Mouse (Mus musculus) T-helper 17 cell (primary cell): ENCODE results near the gene Rps15a.

Experiments
- in situ Hi-C, 2 experiments: fragments of 300-600 bp; cut with MboI, MseI; formaldehyde crosslinking; loops; 1 replicate in 1 of 2; 2 replicates in 1 of 2; pipeline ENCODE4 v1.15.1; 2025; ENCODE audit warnings: high pct_unique_total_duplicates in 2 of 2

Gene Rps15a

GRCm38 (mm10) chr7:118117539-118118210, 1.7 kb upstream of the Rps15a start:
- in situ Hi-C loops: loop anchor here (5.0 to 25.0 kb wide), 2 partner anchors 160 to 595 kb away; partner anchors contain the start of genes Ccp110 (in 1 of the 2) and Gde1 (in 1 of the 2)

- in situ Hi-C loops: loop anchor here (5.0 to 25.0 kb wide), 2 partner anchors 160 to 595 kb away; partner anchors contain the start of genes Ccp110 (in 1 of the 2) and Gde1 (in 1 of the 2)
These were observed 975 bp upstream of the Rps15a start for GRCm38 (mm10) chr7:118116787-118117538.

- in situ Hi-C loops: loop anchor here (5.0 to 25.0 kb wide), 2 partner anchors 162 to 597 kb away; partner anchors contain the start of genes Ccp110 (in 1 of the 2) and Gde1 (in 1 of the 2)
These were observed 483 bp downstream of the Rps15a start for GRCm38 (mm10) chr7:118115533-118115876.

GRCm38 (mm10) chr7:118113541-118114297, 2.3 kb downstream of the Rps15a start:
- in situ Hi-C loops: loop anchor here in 1 of 2 experiments (5.0 to 25.0 kb wide), 2 partner anchors 599 to 1781 kb away; partner anchors contain the start of genes Ccp110, Gde1 and Rps13

GRCm38 (mm10) chr7:118111128-118111527, 4.9 kb downstream of the Rps15a start:
- in situ Hi-C loops: loop anchor here in 1 of 2 experiments (5.0 to 25.0 kb wide), 2 partner anchors 601 to 1779 kb away; partner anchors contain the start of genes Ccp110, Gde1 and Rps13

- in situ Hi-C loops: loop anchor here (10.0 to 25.0 kb wide), 2 partner anchors 605 to 1783 kb away; partner anchors contain the start of genes Ccp110 (in 1 of the 2) and Gde1 (in 1 of the 2)
These were observed 8.3 kb downstream of the Rps15a start for GRCm38 (mm10) chr7:118107671-118108070.

- in situ Hi-C loops: loop anchor here (10.0 to 25.0 kb wide), 2 partner anchors 608 to 1780 kb away; partner anchors contain the start of genes Ccp110 (in 1 of the 2) and Gde1 (in 1 of the 2)
These were observed 11.4 kb downstream of the Rps15a start for GRCm38 (mm10) chr7:118104458-118105052.

GRCm38 (mm10) chr7:118103462-118104379, 12.3 kb downstream of the Rps15a start:
- in situ Hi-C loops: loop anchor here (10.0 to 25.0 kb wide), 2 partner anchors 609 to 1779 kb away; partner anchors contain the start of genes Ccp110 (in 1 of the 2) and Gde1 (in 1 of the 2)

- in situ Hi-C loops: loop anchor here (10.0 to 25.0 kb wide), 2 partner anchors 609 to 1778 kb away; partner anchors contain the start of genes Ccp110 (in 1 of the 2) and Gde1 (in 1 of the 2)
These were observed 13.1 kb downstream of the Rps15a start for GRCm38 (mm10) chr7:118102678-118103461.

- in situ Hi-C loops: loop anchor here (10.0 to 25.0 kb wide), 2 partner anchors 610 to 1777 kb away; partner anchors contain the start of genes Ccp110 (in 1 of the 2) and Gde1 (in 1 of the 2)
These were observed 13.8 kb downstream of the Rps15a start for GRCm38 (mm10) chr7:118102231-118102630.

GRCm38 (mm10) chr7:118097615-118098014, 18.4 kb downstream of the Rps15a start:
- in situ Hi-C loops: loop anchor here in 1 of 2 experiments (10.0 kb wide), 1 partner anchor 723 kb away; no protein-coding TSS in a partner anchor

GRCm38 (mm10) chr7:118079987-118080386, 36.0 kb downstream of the Rps15a start:
- in situ Hi-C loops: loop anchor here in 1 of 2 experiments (10.0 kb wide), 1 partner anchor 335 kb away; no protein-coding TSS in a partner anchor

- in situ Hi-C loops: no loop called here
These were observed 36.9 kb downstream of the Rps15a start for GRCm38 (mm10) chr7:118079097-118079496.

GRCm38 (mm10) chr7:118067261-118067660, 48.7 kb downstream of the Rps15a start:
- in situ Hi-C loops: no loop called here

GRCm38 (mm10) chr7:118056300-118056699, 59.7 kb downstream of the Rps15a start:
- in situ Hi-C loops: no loop called here
